Mouse (Mus musculus) brain, adult 2 months (tissue): Measurements from ENCODE around the gene 4930539E08Rik.
A peak's percentile ranks its signal among the peaks of the same experiment; 100 is the strongest.

Experiments used
- DNase-seq: peaks from one replicate; pipeline ENCODE4 v3.0.0; 2011; ENCODE audit warnings: low read depth, low spot score

Gene 4930539E08Rik

GRCm38 (mm10) chr17:28930392-28931074 is 15.4 kb upstream of the 4930539E08Rik start:
- peak; percentile 67 for DNase-seq

GRCm38 (mm10) chr17:28929369-28929768 is 14.2 kb upstream of the 4930539E08Rik start:
- no peak for DNase-seq

GRCm38 (mm10) chr17:28928004-28928403 is 12.9 kb upstream of the 4930539E08Rik start:
- DNase-seq: no peak

- DNase-seq: peak; percentile 73
These were observed 11.9 kb upstream of the 4930539E08Rik start for GRCm38 (mm10) chr17:28926866-28927635.

GRCm38 (mm10) chr17:28926380-28926779 is 11.3 kb upstream of the 4930539E08Rik start:
- peak; percentile 90 for DNase-seq

GRCm38 (mm10) chr17:28924957-28925595 is 10.0 kb upstream of the 4930539E08Rik start:
- no peak for DNase-seq

- DNase-seq: no peak
These were observed 7.0 kb upstream of the 4930539E08Rik start for GRCm38 (mm10) chr17:28922096-28922495.

- DNase-seq: peak; percentile 58
These were observed 6.0 kb upstream of the 4930539E08Rik start for GRCm38 (mm10) chr17:28921086-28921485.

- DNase-seq: no peak
These were observed 1.4 kb upstream of the 4930539E08Rik start for GRCm38 (mm10) chr17:28916520-28916919.

GRCm38 (mm10) chr17:28913940-28914339 is 1.2 kb downstream of the 4930539E08Rik start:
- no peak for DNase-seq

GRCm38 (mm10) chr17:28913200-28913599 is 1.9 kb downstream of the 4930539E08Rik start:
- DNase-seq: no peak

GRCm38 (mm10) chr17:28910139-28910538 is 5.0 kb downstream of the 4930539E08Rik start:
- no peak for DNase-seq

GRCm38 (mm10) chr17:28909252-28909941 is 5.7 kb downstream of the 4930539E08Rik start:
- peak; percentile 31 for DNase-seq

- peak; percentile 90 for DNase-seq
These were observed 7.2 kb downstream of the 4930539E08Rik start for GRCm38 (mm10) chr17:28907959-28908358.

GRCm38 (mm10) chr17:28905377-28905916 is 9.7 kb downstream of the 4930539E08Rik start:
- peak; percentile 74 for DNase-seq

GRCm38 (mm10) chr17:28904546-28905376 is 10.4 kb downstream of the 4930539E08Rik start:
- peak; percentile 91 for DNase-seq

- DNase-seq: no peak
These were observed 13.6 kb downstream of the 4930539E08Rik start for GRCm38 (mm10) chr17:28901559-28901958.

- peak; percentile 71 for DNase-seq
These were observed 15.7 kb downstream of the 4930539E08Rik start for GRCm38 (mm10) chr17:28899427-28899826.

- DNase-seq: no peak
These were observed 16.9 kb downstream of the 4930539E08Rik start for GRCm38 (mm10) chr17:28898249-28898648.

GRCm38 (mm10) chr17:28897817-28898216 is 17.3 kb downstream of the 4930539E08Rik start:
- no peak for DNase-seq
